Mouse (Mus musculus) liver, embryonic 11.5 days (tissue): ENCODE data around the gene Ret. TPM values are rescaled to one million over a fixed set of nuclear protein-coding genes. Genes with fewer than 3 reads are reported as not detected.

ENCODE experiments used
- ATAC-seq: fragments of 200-750 bp; cut with Nextera tagmentation; replicated peaks from 2 replicates; pipeline ENCODE4 v1.8.0; 2017; ENCODE audit warnings: moderate number of reproducible peaks, mild to moderate bottlenecking, moderate TSS enrichment, moderate library complexity; ENCODE audit not compliant: low FRiP score
- DNase-seq: peaks from one replicate; pipeline ENCODE4 v3.0.0-alpha.2; 2017; ENCODE audit warnings: low spot score
- H3K27ac ChIP-seq: fragments of 300-500 bp; sonication (generic); 2 replicates; pipeline ENCODE4 v1.5.1; 2014; ENCODE audit warnings: mild to moderate bottlenecking, low read depth, low read length, control low read depth
- H3K27me3 ChIP-seq: fragments of 300-500 bp; sonication (generic); replicated peaks from 2 replicates; pipeline ENCODE4 v1.6.1; 2014; ENCODE audit warnings: low read length, mixed read lengths; ENCODE audit not compliant: control insufficient read depth, insufficient read depth
- H3K36me3 ChIP-seq: fragments of 300-500 bp; sonication (generic); 2 replicates; pipeline ENCODE4 v1.6.1; 2014; ENCODE audit warnings: mild to moderate bottlenecking, low read length, moderate library complexity, mixed read lengths; ENCODE audit not compliant: control insufficient read depth, insufficient read depth
- H3K4me1 ChIP-seq: fragments of 300-500 bp; sonication (generic); replicated peaks from 2 replicates; pipeline ENCODE4 v1.6.1; 2014; ENCODE audit warnings: low read length, mixed read lengths; ENCODE audit not compliant: control insufficient read depth, insufficient read depth
- H3K4me2 ChIP-seq: fragments of 300-500 bp; sonication (generic); 2 replicates; pipeline ENCODE4 v1.6.1; 2014; ENCODE audit warnings: mild to moderate bottlenecking, control low read depth, moderate library complexity
- H3K4me3 ChIP-seq: fragments of 300-500 bp; sonication (generic); 2 replicates; pipeline ENCODE4 v1.5.1; 2014; ENCODE audit warnings: low read depth, low read length, control low read depth
- H3K9ac ChIP-seq: fragments of 300-500 bp; sonication (generic); 2 replicates; pipeline ENCODE4 v1.6.1; 2014; ENCODE audit warnings: low read depth, low read length, control low read depth
- H3K9me3 ChIP-seq: fragments of 300-500 bp; sonication (generic); 2 replicates; pipeline ENCODE4 v1.6.1; 2016; ENCODE audit warnings: low read length, inconsistent platforms, mixed read lengths; ENCODE audit not compliant: control insufficient read depth
- WGBS: fragments of 180-500 bp; shearing (Covaris S2); extraction: QIAGEN DNeasy Blood & Tissue Kit; methylation state at CpG from one replicate; pipeline ENCODE4 v1.1.7; 2014; 5-methylcytosine and 5-hydroxymethylcytosine counted together
- polyA plus RNA-seq: library from polyadenylated mRNA; unstranded; fragments of >200 nt; fragmentation: Nextera tagmentation; extraction: Ambion mirVana; gene quantifications from 2 replicates; pipeline ENCODE4 v1.2.1, GENCODE M21; 2014

Ret gene
- polyA plus RNA-seq, 1 experiment from 2014 or later: 0.95 TPM

- DNase-seq (no peak), ATAC-seq (no peak)
- Histone ChIP-seq H3K9ac (no peak overlapping the region), H3K9me3 (no peaks in the 10 kb centered on the region), H3K27ac (no peak overlapping the region), H3K27me3 (no peaks in the 10 kb centered on the region), H3K4me2 (no peak overlapping the region), H3K4me1 (peaks cover under 1% of the 10 kb centered on the region), H3K36me3 (peaks cover 3% of the 10 kb centered on the region; the same call in 1 of the 2 replicates), H3K4me3 (no peak overlapping the region)
- WGBS: 81% methylated on average over 1 of the region's 1 CpGs
These were observed 74.8 kb downstream of the Ret start for GRCm38 (mm10) chr6:118122767-118123166.

GRCm38 (mm10) chr6:118111810-118112209 is 85.7 kb downstream of the Ret start:
- no peaks in the 10 kb centered on the region for H3K9me3 ChIP-seq
- no peak overlapping the region for H3K4me3 ChIP-seq
- no peak for DNase-seq
- H3K4me1 ChIP-seq: no peaks in the 10 kb centered on the region
- no peak for ATAC-seq
- H3K9ac ChIP-seq: no peak overlapping the region
- H3K27ac ChIP-seq: no peak overlapping the region
- no peaks in the 10 kb centered on the region; the same call in 1 of the 2 replicates for H3K36me3 ChIP-seq
- H3K27me3 ChIP-seq: no peaks in the 10 kb centered on the region
- H3K4me2 ChIP-seq: no peak overlapping the region
- WGBS: 77% methylated on average over 1 of the region's 1 CpGs

Other genes with a start within 250 kb of the Ret start
- 0.08 TPM in 1 of 2 replicates, not detected in the other for gene Rasgef1a, start 186.3 kb downstream of the Ret start, polyA plus RNA-seq
- 14.3 and 16.3 TPM in 2 replicates for gene Csgalnact2, start 58.6 kb downstream of the Ret start, polyA plus RNA-seq
- gene Bms1, start 221.8 kb upstream of the Ret start, polyA plus RNA-seq: 57.7 and 64.9 TPM in 2 replicates